Mouse (Mus musculus) bone marrow, adult 2 months (tissue): ENCODE measurements around the gene Krt76. TPM values are rescaled to one million over a fixed set of nuclear protein-coding genes. Genes with fewer than 3 reads are reported as not detected.

ENCODE experiments used
- H3K27ac ChIP-seq: fragments of 200-500 bp; 2 replicates; pipeline ENCODE4 v1.5.1; 2012; ENCODE audit warnings: low read depth, mild to moderate bottlenecking, control low read depth, inconsistent platforms, low read length; ENCODE audit not compliant: control insufficient read depth, poor library complexity, insufficient read depth
- H3K4me1 ChIP-seq: fragments of 200-500 bp; 2 replicates; pipeline ENCODE4 v1.6.1; 2011; ENCODE audit warnings: low read length; ENCODE audit not compliant: control insufficient read depth, insufficient read depth
- H3K4me3 ChIP-seq: fragments of 200-500 bp; replicated peaks from 2 replicates; pipeline ENCODE3; 2011; ENCODE audit warnings: mild to moderate bottlenecking, low read depth, low read length, control low read depth; ENCODE audit not compliant: control insufficient read depth
- CTCF ChIP-seq: fragments of 200-500 bp; IDR thresholded peaks from 2 replicates; pipeline ENCODE4 v1.5.1; 2011; ENCODE audit warnings: low read length, control low read depth; ENCODE audit not compliant: control insufficient read depth, insufficient read depth
- POLR2A ChIP-seq: fragments of 200-500 bp; IDR thresholded peaks from 2 replicates; pipeline ENCODE4 v1.6.1; 2011; ENCODE audit warnings: low read depth, mild to moderate bottlenecking, control low read depth, low read length, borderline replicate concordance; ENCODE audit not compliant: control insufficient read depth
- WGBS: fragments of 180-500 bp; shearing (Covaris S2); methylation state at CpG from one replicate; pipeline ENCODE4 v1.1.7; 2018; 5-methylcytosine and 5-hydroxymethylcytosine counted together
- polyA plus RNA-seq: library from polyadenylated mRNA; stranded (reverse); fragments of >200 nt; gene quantifications from 2 replicates; pipeline ENCODE4 v1.2.4, GENCODE M21; 2011; ENCODE audit warnings: low replicate concordance; ENCODE audit not compliant: missing spikeins, insufficient read depth, insufficient read length

Krt76 gene
- polyA plus RNA-seq, 1 experiment, result not detected

DNA sequence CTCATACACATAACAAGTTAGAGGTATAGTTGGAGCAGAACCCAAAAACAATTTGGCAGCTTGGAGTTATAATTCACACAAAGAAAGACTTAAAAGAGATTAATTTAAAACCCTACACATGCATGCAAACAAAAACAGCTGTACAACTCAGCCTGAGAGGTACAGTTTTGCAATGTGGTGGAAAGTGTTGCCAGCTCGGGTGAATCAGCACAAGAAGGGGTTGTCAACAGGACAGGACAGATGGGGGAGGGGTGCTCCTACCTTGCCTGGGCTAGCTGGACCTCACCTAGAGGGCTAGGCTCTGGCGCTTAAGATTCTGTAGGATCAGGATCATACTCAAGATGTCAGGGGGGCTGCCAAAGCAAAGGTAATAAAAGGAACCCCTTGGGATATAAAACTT, 14.7 kb downstream of the Krt76 start:
- H3K4me1 ChIP-seq, result no peaks in the 10 kb centered on the region
- no peak for TF ChIP-seq POLR2A
- no peak for TF ChIP-seq CTCF
- no peak overlapping the region for H3K27ac ChIP-seq
- H3K4me3 ChIP-seq, result no peak overlapping the region
- WGBS, result 38% methylated on average over 2 of the region's 2 CpGs

DNA sequence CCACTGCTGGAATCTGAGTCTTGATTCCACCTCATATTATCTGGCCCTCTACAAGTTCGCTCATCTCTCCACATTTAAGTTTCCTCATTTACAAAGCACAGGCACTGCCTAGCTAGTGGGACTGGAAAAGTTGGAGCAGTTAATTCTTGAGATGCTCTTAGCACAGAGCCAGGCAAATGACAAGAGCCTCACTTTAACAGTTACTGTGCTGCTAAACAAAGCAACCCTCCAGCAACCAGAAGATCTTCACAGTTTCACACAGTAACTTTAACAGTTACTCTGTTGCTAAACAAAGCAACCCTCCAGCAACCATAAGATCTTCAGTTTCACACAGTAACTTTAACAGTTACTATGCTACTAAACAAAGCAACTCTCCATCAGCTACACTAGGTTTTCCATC, 18.3 kb downstream of the Krt76 start:
- Histone ChIP-seq H3K27ac (no peak overlapping the region), H3K4me3 (no peak overlapping the region), H3K4me1 (no peaks in the 10 kb centered on the region)
- no peak for TF ChIP-seq CTCF
- TF ChIP-seq POLR2A, result no peak
- WGBS, result 57% methylated on average over 1 of the region's 1 CpGs

DNA sequence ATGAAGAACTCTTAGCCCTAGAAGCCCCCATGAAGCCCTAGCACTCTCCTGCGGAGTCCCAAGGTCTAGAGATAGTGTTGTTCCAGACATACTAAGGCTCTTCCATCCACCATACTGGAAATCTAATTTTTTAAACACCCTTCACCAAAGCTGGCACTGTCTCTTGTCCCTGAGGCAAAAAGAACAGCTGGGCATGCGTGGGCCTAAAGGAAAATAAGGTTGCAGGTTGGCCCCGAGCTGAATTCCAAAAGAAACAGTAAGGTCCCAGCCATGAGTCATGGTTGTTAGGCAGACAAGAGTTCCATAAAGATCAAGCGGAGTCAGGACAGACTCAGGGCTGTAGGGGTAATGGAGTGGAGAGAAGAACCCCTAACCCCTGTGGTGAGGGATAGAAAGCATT, 19.5 kb downstream of the Krt76 start:
- no peak overlapping the region for H3K4me3 ChIP-seq
- TF ChIP-seq POLR2A (no peak), CTCF (no peak)
- no peaks in the 10 kb centered on the region for H3K4me1 ChIP-seq
- 74% methylated on average over 4 of the region's 4 CpGs for WGBS
- no peak overlapping the region for H3K27ac ChIP-seq

DNA sequence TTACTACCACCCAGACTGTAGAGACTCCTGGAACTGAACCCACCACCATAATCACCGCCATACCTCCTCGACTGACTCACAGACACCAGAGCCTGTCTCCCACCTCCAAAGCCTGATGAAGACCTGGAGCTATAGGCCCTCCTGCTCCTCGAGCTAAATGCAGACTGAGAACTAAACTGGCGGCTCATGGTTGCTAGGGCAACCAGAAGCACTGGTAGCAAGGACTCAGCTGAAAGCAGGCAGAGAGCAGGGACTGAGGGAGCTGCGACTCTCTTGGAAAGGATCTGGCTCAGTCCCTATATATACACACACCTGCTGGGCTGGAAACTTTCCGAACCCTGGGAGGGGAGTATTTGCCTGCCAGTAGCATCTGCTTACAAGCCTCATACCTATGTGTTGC, 23.3 kb downstream of the Krt76 start, which contains the start of gene Krt77:
Gene Krt77, minus strand, starts transcription at position 275 of the 400 bp plus-strand sequence.
- H3K4me3 ChIP-seq, result no peak within 1 kb of the TSS
- H3K4me1 ChIP-seq, result no peaks in the 10 kb centered on the region
- TF ChIP-seq POLR2A, result no peak
- TF ChIP-seq CTCF, result no peak
- no peak within 1 kb of the TSS for H3K27ac ChIP-seq
- 40% methylated on average over 6 of the region's 6 CpGs for WGBS

DNA sequence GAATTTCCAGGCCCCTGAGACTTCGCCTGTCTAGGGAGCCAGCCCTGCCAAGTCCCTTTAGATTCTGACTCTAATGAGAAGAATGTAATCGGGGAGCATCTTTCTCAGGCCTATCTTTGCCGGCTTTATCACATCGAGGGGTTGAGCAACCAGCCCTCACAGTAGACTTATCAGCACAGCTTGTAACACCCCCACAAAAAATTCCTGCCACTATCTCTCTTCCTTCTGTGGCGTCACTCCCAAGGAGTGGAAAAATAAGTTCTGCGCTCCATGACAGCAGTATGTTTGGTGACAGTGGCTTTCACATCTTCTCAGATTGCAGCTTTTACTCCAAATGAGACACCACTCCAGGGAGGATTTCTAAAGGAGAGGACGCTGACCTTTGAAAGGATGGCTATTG, 26.0 kb downstream of the Krt76 start:
- TF ChIP-seq POLR2A, result no peak
- no peak for TF ChIP-seq CTCF
- no peak overlapping the region for H3K4me3 ChIP-seq
- no peaks in the 10 kb centered on the region for H3K4me1 ChIP-seq
- WGBS, result 75% methylated on average over 7 of the region's 7 CpGs
- no peak overlapping the region for H3K27ac ChIP-seq

DNA sequence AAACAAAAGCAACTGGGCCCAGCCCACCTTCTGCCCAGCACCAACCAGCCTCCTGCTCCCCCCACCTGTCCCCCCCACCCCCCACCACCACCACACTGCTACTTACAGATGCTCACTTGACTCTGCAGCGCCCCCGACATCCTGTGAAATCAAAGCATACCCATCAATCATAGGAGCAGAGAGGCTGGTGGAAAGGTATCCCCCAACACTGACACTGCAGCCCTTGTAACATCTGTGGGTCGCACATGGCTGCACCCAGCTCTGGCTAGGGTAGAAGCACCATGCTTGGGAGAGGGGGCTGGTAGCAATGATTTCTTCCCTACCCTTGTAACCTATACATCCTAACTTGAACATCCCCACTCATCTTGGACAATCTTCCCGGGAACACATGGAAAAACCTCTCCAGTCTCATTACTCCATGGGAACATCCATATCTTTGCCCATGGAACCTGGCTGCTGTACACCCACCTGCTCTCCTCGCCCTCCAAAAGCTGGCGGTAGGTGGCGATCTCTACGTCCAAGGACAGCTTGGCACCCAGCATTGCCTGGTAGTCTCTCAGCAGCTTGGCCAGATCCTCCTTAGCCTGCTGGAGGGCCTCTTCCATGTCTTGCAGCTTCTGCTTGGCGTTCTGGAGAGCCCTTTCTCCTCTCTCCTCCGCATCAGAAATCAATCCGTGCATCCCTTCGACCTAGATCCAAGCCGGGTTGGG, 32.1 kb downstream of the Krt76 start:
- no peak for TF ChIP-seq POLR2A
- TF ChIP-seq CTCF, result no peak
- H3K4me3 ChIP-seq, result no peak overlapping the region
- no peaks in the 10 kb centered on the region for H3K4me1 ChIP-seq
- WGBS, result 54% methylated on average over 13 of the region's 13 CpGs
- no peak overlapping the region for H3K27ac ChIP-seq

DNA sequence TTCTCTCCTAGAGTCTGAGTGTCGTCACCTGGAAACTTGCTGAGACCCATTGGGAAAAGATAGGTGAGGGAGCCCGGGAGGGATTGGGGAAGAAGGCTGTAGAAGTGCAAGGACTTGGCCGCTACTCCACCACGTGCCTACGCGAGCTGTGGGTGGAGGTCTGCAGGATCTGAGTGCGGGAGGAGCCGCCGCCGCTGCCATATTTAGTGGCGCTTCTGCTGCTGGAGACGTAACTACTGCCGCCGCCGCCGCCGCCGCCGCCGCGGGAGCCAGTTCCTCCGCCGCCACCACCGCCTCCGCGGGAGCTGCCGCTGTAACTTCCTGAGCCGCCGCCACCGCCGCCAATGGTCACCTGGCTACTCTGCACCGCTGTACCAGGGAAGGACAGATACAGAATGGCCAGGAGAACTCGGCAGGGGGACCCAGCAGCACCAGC, 33.0 kb downstream of the Krt76 start:
- no peak overlapping the region for H3K4me3 ChIP-seq
- WGBS, result 2% methylated on average over 33 of the region's 33 CpGs
- no peaks in the 10 kb centered on the region for H3K4me1 ChIP-seq
- no peak overlapping the region for H3K27ac ChIP-seq
- TF ChIP-seq POLR2A (no peak), CTCF (no peak)

DNA sequence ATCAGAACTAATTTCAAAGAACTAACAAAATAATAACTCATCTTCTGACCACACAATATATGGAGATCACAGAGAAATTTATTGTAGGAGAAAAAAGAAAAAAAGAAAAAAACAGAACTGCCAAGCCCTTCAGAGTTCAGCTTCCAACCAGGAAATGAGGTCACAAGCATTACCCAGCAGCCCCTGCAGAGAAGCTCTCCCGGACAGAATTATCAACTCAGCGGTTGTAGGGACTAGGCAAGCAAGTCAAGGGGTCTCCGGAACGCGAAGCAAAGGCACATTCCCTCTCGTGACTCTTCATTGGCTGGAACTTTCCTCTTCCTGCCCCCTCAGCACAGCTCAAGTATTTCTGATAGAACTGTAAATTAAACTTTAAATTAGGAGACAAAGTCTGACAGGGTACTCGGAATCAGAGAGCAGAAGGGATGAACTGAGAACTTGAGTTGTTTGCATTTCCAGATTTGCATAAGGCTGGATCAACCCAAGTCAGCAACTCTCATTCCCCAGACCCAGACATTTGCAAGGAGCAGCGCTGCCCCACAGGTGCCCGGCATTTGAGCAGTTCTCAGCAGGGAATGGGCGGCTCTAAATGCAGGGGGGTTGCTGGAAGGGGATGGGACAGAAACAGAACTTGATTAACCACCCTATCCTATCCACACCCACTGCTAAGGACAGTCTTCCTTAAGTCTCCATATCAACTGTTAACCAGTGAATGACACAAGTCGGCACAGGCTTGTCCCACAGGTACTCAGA, 33.9 kb downstream of the Krt76 start:
- H3K4me3 ChIP-seq, result no peak overlapping the region
- no peak for TF ChIP-seq CTCF
- TF ChIP-seq POLR2A, result no peak
- WGBS, result 29% methylated on average over 11 of the region's 11 CpGs
- no peaks in the 10 kb centered on the region for H3K4me1 ChIP-seq
- H3K27ac ChIP-seq, result no peak overlapping the region
